Mouse (Mus musculus) heart, adult 9 months (tissue): ENCODE results near the gene Degs2.
"Not testable (repeated sequence)": the region's sequence is repeated elsewhere in the genome, so short reads cannot be mapped to it uniquely, and the experiment has no call there.

Source experiments
- DNase-seq, 2 experiments: peaks; one replicate each; pipeline ENCODE4 v3.0.0; 2022; ENCODE audit warnings: low spot score in 2 of 2

Degs2 gene

DNA sequence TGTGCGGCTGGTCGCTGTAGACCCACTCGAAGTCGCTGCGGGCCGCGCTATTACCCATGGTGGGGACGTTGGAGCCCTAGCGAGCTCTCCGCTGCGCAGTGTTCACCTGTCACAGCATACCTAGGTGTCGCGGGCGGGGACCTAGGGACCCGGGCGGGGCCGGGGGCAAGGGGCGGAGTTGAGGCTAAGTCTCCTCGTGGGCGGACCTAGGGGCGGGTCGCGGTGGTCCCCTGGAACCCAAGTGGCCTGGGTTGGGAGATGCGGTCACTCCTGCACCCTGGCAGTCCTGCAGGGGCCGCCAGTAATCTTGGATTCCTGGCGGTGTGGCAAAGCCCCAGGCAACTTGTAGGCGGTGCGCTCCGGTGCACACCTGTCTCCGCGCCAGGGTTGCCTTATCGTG lies at the start of gene Degs2:
Gene Degs2, minus strand, starts transcription at position 131 of the 400 bp plus-strand sequence.
- DNase-seq = no peak

DNA sequence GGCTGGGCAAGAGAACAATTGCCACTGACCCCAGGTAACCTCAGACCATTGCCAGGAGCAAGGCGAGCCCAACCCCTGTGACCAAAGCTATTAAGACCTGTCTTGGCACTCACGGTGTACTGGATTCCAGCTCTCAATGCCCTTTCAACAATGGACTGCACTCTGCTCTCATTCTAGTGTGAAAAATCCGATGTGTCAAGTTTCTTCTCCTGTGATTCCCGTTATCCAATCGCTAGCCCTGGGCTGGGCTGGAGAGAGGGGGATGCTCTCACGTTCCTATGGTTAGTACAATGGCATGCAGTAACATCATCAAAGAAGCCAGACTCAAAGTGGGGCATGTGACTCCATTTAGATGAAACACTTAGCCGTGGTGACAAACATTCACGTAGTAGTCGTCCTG lies 49.7 kb upstream of the Degs2 start:
- DNase-seq = no peak

DNA sequence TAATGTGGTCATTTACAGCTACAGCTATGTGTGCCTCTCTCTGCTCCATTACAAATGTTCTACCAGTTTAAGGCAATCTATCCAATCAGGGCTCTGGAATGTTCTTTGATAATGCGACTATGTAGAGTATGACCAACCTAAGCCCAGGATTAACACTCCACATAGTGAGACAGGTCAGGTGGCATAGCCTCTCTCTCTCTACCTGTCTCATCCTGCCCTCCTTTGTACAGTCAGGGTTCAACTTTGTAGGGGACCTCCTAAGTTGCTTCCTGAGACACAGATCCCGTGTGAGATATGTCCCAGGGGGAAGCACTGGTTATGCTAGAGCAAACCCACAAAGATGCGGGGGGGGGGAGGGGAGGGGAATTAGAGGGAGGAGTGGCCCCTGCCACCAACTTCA lies 48.1 kb upstream of the Degs2 start:
- no peak for DNase-seq

DNA sequence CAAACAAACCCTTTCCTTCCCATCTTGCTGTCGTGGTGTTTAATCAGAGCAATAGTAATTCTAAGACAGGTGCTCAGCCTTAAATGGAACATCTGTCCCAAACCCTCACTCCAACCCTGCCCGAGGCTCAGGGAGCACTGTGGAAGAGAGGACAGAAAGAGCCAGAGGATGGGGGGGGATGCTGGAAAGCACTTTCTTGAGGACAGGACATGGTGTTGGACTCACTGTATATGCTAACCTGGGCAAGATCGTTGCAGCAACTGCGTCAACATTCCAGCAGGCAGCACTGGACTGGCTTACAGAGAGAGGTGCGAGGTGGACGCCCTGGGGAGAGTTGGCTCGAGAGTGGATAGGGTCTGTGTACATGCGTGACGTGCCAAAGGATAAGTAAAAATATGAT lies 47.3 kb upstream of the Degs2 start:
- DNase-seq = no peak

DNA sequence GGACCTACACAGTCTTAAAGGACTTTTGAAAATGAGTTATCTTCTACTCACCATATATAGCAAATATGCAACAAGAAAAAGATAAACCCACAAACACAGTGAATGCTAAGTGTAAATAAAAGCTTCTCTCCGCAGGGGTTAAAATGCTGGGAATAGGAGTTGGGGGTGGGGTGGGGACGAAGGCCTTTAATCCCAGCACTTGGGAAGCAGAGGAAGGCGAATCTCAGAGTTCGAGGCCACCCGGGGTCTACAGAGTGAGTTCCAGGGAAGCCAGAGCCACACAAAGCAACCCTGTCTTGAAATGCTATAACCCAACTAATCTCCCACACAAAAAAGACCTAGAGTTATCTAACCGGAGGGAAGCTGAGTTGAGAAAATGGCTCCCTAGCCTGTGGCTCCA lies 46.9 kb upstream of the Degs2 start:
- no peak for DNase-seq

DNA sequence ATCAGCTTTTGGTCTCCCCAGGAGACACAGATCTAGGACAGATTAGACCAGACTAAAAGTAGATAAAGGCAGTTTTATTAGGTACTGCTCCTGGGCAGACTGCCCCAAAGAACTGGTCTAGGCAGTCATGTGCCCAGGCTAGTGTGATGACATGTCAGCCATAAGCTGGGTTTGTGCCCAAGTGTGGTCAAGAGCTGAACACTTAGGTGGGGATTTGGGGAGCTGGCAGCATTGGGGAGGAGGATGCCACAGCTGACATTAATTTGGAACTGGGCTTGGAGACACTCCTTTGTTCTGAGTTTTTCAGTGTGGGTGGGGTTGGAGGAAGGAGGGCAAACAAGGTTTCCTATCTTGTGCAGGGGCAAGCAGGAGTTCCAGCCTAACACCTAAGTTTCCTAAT lies 43.9 kb upstream of the Degs2 start:
- no peak for DNase-seq

DNA sequence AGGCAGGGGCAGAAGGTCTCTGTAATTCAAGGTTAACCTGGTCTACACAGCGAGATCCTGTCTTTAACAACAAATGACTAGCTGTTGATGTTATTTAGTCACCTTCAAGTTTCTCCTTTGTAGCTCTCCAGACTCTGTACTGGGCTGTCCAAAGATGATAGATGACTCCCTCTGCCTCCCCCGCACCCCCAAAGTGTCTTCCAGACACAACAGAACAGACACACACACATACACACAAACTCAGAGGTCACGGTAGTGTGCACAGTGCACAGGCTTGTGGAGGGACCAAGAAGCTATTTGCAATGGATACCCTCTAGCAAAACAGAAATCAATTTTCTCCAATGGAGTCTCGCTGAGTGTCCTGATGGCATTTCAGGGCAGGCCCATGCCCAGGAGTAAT lies 40.1 kb upstream of the Degs2 start:
- DNase-seq = no peak

DNA sequence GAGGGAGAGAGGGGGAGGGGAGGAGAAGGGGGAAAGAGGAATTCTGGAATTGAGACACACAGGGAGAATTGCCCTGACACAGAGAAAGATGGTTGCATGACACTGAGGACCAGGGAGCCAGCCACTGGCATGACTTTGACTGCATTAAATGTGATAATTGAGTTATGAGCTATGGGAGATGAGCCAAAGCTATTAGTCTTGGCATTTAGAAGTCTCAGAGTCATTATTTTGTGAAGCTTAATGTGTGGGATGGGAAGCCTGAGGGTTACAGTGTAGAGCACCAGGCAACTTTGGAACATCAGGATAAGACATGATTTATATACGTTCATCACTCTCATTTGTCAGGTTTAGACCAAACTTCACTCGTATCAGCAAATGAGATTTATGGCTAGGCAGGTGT lies 39.4 kb upstream of the Degs2 start:
- no peak for DNase-seq

DNA sequence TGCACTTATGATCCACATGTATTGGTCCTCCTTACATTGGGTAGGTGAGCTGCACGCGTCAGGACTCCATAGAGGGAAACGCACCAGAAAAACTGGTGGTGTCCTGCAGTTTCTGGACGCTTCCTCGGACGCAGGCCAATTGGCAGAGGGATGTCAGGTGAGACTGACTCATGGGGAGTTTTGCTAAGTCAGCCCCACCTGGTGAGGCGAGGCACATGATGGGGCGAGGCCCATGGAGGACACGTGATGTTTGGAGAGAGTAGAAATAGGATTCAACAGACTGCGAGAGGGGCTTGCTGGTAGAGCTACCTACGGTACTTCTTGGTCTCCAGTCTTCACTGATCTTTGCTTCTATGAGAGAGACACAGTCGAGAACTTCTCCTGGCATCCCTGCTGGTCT lies 36.6 kb upstream of the Degs2 start:
- DNase-seq = no peak

DNA sequence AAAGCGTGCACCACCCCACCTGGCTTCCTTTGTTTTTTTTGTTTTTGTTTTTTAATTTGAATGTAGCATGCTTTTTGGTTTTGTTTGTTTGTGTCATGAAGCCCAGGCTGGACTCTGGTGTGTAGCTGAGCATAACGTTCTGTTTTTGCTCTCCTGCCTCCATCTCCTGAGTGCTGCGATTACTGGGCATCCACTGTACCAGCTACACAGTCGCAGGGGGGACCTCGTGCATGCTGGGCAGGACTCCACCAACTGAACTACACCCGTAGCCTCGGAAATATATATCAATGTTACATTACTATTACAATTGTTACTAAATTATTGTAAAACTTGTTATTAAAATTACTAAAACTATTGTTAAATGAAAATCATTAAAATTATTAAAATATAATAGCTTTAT lies 35.7 kb upstream of the Degs2 start:
- DNase-seq = no peak

DNA sequence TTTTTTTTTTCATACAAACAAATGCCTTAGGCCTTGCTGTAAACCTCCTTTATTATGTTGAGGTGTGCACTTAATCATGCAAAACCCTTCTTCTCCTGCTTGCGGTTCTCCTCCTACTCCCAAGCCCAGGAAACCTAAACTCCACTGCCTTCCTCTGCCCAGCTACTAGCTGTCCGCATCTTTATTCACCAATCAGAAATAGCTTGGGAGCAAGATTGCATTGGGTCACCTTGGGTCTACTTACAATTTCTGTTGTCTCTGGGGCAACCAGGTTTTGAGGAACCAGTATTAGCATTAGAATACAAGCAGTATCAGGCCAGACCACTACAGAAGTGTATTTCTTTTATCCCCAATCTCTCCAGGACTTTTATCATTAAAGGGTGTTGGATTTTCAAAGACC lies 32.3 kb upstream of the Degs2 start:
- DNase-seq = no peak

DNA sequence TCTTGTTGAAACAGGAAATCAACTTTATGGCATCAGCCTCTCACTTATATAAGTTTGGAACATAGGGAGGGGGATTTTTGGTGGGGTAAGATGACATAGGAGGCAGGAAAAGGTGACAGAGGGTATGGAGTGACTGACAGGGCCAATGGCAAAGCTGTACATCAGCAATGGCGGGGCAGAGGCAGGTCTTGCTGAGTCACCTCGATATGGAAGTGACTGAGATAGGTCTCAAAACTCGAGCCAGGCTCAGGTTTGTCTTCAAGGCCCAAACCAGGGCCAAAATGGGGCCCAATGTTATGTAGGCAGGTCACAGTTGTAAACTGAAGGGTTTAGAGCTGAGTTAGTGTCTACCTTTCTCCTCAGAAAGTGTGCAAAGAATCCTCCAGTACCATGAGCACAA lies 21.7 kb upstream of the Degs2 start:
- DNase-seq = no peak

DNA sequence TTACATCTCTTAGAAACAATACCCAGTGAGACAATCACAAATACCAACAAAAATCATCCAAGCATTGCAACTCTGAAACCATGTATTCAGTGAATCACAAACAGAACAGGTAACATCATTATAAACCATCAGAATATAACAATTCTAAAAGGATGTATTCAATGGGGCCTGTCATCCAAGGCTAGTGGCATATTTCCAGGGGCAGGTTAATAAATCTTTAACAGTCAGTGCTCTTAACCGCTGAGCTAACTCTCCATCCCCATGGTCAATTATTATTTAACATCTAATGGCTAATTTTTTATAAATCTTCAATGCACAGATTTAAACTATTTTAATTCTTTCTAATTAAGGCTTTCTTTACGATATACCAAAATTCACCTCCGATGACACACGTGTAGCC lies 20.3 kb upstream of the Degs2 start:
- DNase-seq = no peak

DNA sequence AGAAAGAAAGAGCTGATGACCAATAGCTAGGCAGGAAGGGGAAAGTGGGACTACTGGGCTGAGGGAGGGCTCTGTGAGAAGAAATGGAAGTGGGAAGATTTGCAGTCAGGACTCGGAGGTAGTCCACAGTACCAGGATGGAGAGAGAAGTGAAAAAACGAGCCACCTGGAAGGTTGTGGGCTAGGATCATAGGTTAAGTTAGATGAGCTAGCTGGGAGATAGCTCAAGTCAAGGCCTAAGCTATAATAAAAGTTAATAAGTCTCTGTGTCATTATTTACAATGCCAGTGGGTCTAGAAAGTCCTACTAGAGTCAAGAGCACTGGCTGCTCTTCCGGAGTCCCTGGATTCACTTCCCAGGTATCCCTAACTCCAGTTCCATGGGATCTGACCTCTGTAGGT lies 16.4 kb upstream of the Degs2 start:
- no peak for DNase-seq

DNA sequence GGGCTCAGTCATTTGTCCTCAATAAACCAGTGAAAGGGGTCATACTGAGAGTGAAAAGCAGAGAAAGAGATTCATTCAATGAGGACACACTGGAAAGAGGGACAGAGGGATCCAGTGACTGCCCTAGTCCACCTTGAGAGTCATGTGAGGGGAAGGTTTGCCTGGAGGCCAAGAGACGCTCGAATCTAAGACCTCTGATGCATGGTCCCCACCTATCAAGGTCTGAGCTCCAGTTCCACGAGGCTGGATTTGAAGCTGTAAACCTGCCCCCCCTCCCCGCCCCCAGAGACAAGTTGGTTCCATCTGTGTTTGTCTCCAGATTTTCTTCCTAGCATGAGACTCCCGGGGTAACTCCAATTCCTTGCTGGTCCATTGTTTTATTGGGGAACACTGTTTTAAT lies 13.7 kb upstream of the Degs2 start:
- no peak for DNase-seq

DNA sequence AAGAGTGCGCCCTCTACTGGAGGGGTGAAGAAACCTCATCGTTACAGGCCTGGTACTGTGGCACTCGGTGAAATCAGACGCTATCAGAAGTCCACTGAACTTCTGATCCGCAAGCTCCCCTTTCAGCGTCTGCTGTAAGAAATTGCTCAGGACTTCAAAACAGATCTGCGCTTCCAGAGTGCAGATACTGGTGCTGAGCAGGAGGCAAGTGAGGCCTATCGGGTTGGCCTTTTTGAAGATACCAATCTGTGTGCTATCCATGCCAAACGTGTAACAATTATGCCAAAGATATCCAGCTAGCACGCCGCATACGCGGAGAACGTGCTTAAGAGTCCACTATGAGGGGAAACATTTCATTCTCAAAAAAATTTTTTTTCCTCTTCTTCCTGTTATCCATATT lies 11.9 kb upstream of the Degs2 start:
- not testable (repeated sequence) for DNase-seq

DNA sequence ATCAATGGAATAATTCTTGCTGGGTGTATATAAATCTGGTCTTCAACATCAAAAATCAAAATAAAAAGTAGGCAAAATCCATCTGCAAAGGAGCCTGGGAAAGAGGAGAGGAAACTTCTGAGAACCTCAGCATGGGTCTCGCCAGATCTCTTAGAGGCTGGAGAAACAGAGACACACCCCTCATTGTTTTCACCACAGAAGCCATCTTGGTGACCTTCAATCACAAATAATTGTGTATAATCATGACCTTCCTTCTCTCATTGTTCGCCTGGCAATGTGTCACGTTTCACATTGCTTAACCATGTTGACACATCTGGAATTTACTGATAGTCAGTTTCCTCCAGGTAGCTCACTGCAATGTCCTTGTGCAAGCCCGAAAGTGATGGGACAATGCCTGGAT lies 10.4 kb upstream of the Degs2 start:
- peak in 1 of 2 experiments; percentile 6 for DNase-seq

DNA sequence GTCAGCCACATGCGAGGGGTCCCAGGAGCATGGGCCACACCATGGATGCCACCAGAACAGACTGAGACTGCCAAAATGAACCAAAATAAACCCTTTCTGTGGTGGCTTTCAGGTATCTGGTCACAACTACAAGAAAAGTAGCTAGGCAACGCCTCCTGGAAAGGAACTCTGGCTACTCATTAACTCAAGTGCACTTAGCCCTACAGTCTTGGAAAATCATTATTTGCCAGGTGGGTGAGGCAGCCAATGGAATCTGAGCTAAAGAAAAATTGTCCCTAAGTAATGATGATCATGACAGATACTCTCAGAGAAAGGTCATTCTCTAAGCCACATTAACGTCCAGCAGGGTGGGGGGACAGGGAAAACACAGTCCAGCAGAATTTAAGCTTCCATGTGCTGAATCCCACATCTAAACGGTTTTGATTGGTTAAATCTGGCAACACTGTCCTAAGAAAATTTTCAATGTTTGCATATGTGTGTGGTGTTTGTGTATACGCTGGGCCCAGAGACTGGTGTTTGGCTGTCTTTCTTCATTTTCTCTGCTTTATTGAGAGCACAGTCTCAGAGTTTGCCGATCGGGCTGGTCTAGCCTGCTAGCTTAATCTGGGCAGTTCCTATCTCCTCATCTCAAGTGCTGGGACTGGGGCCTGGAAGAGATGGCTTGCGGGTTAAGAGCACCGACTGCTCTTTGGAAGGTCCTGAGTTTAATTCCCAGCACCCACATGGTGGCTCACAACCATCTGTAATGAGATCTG lies 8.9 kb upstream of the Degs2 start:
- no peak for DNase-seq

DNA sequence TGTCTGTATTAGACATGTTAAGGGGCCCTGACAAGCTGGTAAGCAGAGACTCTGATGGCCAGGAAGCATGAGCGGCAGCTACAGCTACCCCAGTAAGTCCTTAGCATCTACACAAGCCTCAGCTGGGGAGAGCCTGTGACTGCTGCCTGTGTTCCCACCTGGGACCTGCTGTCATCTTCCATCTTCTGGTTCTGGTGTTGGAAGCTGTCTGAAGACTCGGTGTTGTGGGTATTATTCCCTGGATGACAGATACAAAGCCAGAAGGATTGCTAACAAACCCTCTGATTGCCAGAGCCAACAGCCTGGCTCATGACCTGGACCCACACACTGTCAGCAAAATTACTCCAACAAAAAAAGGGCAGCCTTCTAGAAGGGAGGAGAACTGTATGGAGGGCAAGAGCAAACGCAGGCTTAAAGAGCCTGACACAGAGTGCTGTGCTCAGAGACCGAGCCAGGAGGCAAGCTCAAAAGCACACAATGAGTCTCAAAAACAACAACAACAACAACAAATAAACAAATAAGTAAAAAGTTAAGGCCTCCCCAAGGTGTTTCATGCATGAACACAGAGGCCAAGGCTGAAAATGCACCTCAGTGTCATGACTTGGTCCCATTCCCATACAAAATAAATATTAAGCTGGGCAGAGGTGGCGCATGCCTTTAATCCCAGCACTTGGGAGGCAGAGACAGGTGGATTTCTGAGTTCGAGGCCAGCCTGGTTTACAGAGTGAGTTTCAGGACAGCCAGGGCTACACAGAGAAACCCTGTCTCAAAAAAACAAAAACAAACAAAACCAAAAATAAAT lies 8.1 kb upstream of the Degs2 start:
- DNase-seq = no peak

DNA sequence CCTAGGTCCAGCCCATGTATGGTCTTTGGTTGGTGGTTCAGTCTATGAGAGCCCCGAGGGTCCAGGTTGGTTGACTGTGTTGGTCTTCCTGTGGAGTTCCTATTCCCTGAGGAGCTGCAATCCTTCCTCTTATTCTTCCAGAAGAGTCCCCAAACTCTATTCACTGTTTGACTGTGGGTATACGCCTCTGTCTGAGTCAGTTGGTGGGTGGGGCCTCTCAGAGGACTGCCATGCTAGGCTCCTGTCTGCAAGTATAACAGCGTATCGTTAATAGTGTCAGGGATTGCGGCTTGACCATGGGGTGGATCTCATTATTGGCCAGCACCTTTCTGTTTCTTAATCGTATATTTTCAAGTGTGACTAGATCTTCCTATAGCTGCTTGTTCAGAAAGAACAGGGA lies 7.3 kb upstream of the Degs2 start:
- DNase-seq = no peak

DNA sequence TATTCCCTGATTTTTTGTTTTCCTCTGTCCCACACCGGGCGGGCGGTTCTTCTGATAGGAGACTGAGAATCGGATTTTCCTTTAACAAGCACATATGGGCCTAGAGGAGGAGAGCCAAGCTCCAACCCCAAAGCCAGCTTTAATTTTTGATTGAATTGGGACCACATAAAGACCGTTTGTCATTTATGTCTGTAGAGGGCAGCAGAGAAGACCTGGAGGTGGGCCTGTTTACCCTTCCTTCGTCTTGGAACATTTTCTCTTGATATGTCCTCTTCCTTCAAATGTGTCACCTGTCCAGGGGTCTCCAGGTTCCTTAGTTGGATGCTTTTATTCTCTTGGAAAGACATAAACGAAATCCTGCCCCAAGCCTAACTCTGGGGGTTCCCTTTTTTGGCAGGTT lies 4.0 kb upstream of the Degs2 start:
- DNase-seq = no peak

DNA sequence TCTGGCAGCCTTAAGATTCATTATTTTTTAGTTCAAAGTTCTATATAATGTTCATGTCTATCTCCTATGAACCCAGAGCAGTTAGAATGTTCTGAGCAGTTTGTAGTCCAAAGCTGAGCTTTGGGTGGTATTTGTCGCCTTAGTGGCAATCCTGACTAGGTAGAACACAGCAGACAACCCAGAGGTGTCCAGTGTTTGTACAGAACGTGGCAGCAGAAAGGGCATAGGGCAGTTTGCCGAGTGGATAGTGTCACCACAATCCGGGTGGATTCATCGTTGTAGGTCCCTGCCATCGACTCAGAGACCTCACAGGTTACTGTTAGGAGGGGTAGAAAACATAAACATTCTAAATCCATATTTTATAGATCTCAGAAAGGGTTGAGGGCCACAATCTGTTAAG lies 3.4 kb upstream of the Degs2 start:
- no peak for DNase-seq

DNA sequence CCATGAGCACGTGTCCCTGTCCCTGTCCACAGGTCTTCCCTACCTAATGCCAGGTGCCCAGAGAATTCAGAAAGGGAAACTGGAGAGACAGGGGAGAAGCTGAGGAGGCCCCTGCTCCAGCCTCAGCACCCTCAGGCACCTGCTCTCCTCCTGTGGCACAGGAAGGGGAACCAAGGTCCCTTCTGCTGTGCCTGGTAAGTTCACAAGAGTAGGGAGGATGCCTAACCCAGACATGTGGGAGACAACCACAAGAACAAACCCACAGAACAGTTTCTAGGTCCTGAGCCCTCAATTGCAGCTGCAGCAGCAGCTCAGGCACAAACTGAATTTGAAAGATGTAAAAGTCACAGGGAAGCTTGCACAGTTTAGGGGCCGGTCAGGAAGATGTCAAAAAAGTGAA lies 894 bp downstream of the Degs2 start:
- no peak for DNase-seq

DNA sequence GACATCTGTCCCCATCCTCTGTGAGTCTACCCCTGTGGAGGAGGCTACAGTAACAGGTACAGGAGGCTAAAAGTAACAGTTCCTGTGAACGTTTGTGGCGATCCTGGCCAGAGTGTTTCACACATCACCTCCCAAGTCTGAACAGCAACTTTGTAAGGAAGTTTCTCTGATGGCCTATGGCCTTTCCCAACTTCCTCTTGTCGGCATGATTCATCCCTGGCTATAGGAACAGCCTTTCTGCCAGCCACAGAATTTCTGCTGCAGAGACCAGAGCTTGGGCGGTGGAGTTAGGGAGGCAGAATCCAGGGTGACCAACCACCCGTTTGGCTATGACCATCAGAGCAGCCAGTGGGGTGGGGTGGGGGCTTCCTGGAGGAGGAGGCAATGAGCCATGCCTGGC lies 2.1 kb downstream of the Degs2 start:
- DNase-seq = no peak
